Mouse (Mus musculus) layer of hippocampus, adult 2 months (tissue): ENCODE measurements around the gene Kdf1. TPM values are rescaled to one million over a fixed set of nuclear protein-coding genes. Genes with fewer than 3 reads are reported as not detected.

ENCODE experiments used
- DNase-seq, 2 experiments: peaks; one replicate each; pipeline ENCODE4 v3.0.0; 2022; ENCODE audit warnings: low spot score in 2 of 2
- H3K27ac ChIP-seq: fragments of 200-600 bp; 2 replicates; pipeline ENCODE4 v1.8.1; 2022
- H3K4me3 ChIP-seq: fragments of 200-600 bp; 2 replicates; pipeline ENCODE4 v1.8.1; 2022; ENCODE audit warnings: mild to moderate bottlenecking
- CTCF ChIP-seq: fragments of 200-600 bp; conservative IDR thresholded peaks from 2 replicates; pipeline ENCODE4 v1.8.1; 2022; ENCODE audit warnings: antibody characterized with exemption, mild to moderate bottlenecking, moderate library complexity
- microRNA-seq, 2 experiments: library from miRNA; unstranded; fragments of <30 nt; microRNA quantifications; one replicate each; pipeline ENCODE4 v1.2.0; 2021
- total RNA-seq, 2 experiments: library from RNA; stranded (reverse); gene quantifications; 2 replicates each; pipeline ENCODE4 v1.2.3; 2021

Gene Kdf1
- total RNA-seq, 2 experiments from 2014 or later = 0.34 TPM; not detected in 1

- Histone ChIP-seq H3K27ac (peak within 1 kb of the TSS; percentile 88), H3K4me3 (peak within 1 kb of the TSS; percentile 93)
- DNase-seq = peak; percentile 86 to 91
- TF ChIP-seq CTCF = peak; percentile 59
These were observed 55.5 kb downstream of the Kdf1 start, which contains the start of gene Gpatch3 for GRCm38 (mm10) chr4:133574070-133574842. TSS of gene Gpatch3 (plus strand) at chr4:133574745.

DNA sequence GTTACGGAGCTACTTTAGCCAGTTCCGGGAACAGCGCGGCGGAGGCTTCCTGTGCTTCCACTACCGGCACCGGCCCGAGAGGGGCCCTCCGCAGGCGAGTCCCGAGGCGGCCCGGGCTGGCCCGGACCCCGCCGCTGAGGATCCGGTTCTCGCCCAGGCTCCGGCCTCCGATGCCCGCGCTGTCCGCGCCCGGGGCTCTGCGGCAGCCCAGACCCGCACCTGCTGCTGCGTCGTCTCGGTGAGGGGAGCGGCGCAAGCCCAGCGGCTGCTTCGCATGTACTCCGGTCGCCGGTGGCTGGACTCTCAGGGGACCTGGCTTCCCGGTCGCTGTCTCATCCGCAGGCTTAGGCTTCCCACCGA lies 56.1 kb downstream of the Kdf1 start:
- no peak for DNase-seq
- Histone ChIP-seq H3K27ac (peak overlapping the region; percentile 88), H3K4me3 (peak overlapping the region; percentile 93)
- TF ChIP-seq CTCF = no peak

GRCm38 (mm10) chr4:133577983-133578382 lies 59.2 kb downstream of the Kdf1 start:
- no peak overlapping the region for H3K4me3 ChIP-seq
- TF ChIP-seq CTCF = no peak

More at GRCm38 (mm10) chr4:133577983-133578382, 59.2 kb downstream of the Kdf1 start:
- no peak for DNase-seq
- H3K27ac ChIP-seq = no peak overlapping the region

Small RNAs within 50 kb of the gene (microRNA-seq; reads per million reads assigned to microRNA genes)
- gene Gm23158 = 0 reads per million in 2 experiments

Other genes starting within 250 kb of the Kdf1 start
- gene Tmem222, start 241.2 kb upstream of the Kdf1 start, total RNA-seq = 10 to 100 TPM; 89.1 to 94.4 TPM
- 10 to 100 TPM; 78.8 to 82.5 TPM for gene Wdtc1, start 165.5 kb upstream of the Kdf1 start, total RNA-seq
- 10 to 100 TPM; 59.1 to 63.4 TPM for gene Slc9a1, start 149.3 kb upstream of the Kdf1 start, total RNA-seq
- gene Tent5b, start 38.8 kb upstream of the Kdf1 start, total RNA-seq = not detected
- 100 to 1,000 TPM; 154 to 165 TPM for gene Trnp1, start 20.4 kb upstream of the Kdf1 start, total RNA-seq
- 100 to 1,000 TPM; 123 to 128 TPM for gene Nudc, start 27.0 kb downstream of the Kdf1 start, total RNA-seq
- not detected for gene Nr0b2, start 34.4 kb downstream of the Kdf1 start, total RNA-seq
- gene Gpatch3, start 55.8 kb downstream of the Kdf1 start, total RNA-seq = 10 to 100 TPM in 1 of 2 experiments, 1 to 10 TPM in 1; 6.5 to 10.3 TPM
- 10 to 100 TPM; 10.7 to 11.6 TPM for gene Gpn2, start 65.4 kb downstream of the Kdf1 start, total RNA-seq
- 1 to 10 TPM; 1.6 to 1.8 TPM for gene Sfn, start 83.2 kb downstream of the Kdf1 start, total RNA-seq
- gene Zdhhc18, start 131.2 kb downstream of the Kdf1 start, total RNA-seq = 10 to 100 TPM; 37.1 to 38.0 TPM
- gene Pigv, start 153.7 kb downstream of the Kdf1 start, total RNA-seq = 1 to 10 TPM; 9.1 to 9.7 TPM
- gene Arid1a, start 237.8 kb downstream of the Kdf1 start, total RNA-seq = 10 to 100 TPM; 83.2 to 88.6 TPM